Mouse (Mus musculus) heart, postnatal 0 days (tissue): ENCODE results near the gene Clcn3. TPM values are rescaled to one million over a fixed set of nuclear protein-coding genes. Genes with fewer than 3 reads are reported as not detected.

ENCODE experiments used
- ATAC-seq: fragments of 200-750 bp; cut with Nextera tagmentation; 2 replicates; pipeline ENCODE4 v1.8.0; 2017; ENCODE audit warnings: low read depth, moderate number of reproducible peaks, moderate library complexity; ENCODE audit not compliant: insufficient read depth
- DNase-seq: peaks from one replicate; pipeline ENCODE4 v3.0.0-alpha.2; 2016; ENCODE audit warnings: low spot score
- H3K27ac ChIP-seq: fragments of 300-500 bp; sonication (generic); 2 replicates; pipeline ENCODE4 v1.5.1; 2014; ENCODE audit warnings: low read depth, mild to moderate bottlenecking
- H3K27me3 ChIP-seq: fragments of 300-500 bp; sonication (generic); 2 replicates; pipeline ENCODE4 v1.6.1; 2014; ENCODE audit warnings: low read length, mixed read lengths; ENCODE audit not compliant: control insufficient read depth, insufficient read depth
- H3K36me3 ChIP-seq: fragments of 300-500 bp; sonication (generic); replicated peaks from 2 replicates; pipeline ENCODE4 v1.6.1; 2014; ENCODE audit warnings: low read length, mixed read lengths; ENCODE audit not compliant: control insufficient read depth, insufficient read depth
- H3K4me1 ChIP-seq: fragments of 300-500 bp; sonication (generic); 2 replicates; pipeline ENCODE4 v1.6.1; 2014; ENCODE audit warnings: antibody characterized with exemption; ENCODE audit not compliant: control insufficient read depth, insufficient read depth
- H3K4me2 ChIP-seq: fragments of 300-500 bp; sonication (generic); 2 replicates; pipeline ENCODE4 v1.6.1; 2014; ENCODE audit warnings: low read depth, mild to moderate bottlenecking, low read length, moderate library complexity
- H3K4me3 ChIP-seq: fragments of 300-500 bp; sonication (generic); 2 replicates; pipeline ENCODE4 v1.5.1; 2014; ENCODE audit warnings: low read depth, low read length
- H3K9ac ChIP-seq: fragments of 300-500 bp; sonication (generic); replicated peaks from 2 replicates; pipeline ENCODE4 v1.6.1; 2014; ENCODE audit warnings: low read depth, low read length, mixed read lengths
- H3K9me3 ChIP-seq: fragments of 300-500 bp; sonication (generic); replicated peaks from 2 replicates; pipeline ENCODE4 v1.6.1; 2016; ENCODE audit warnings: low read length; ENCODE audit not compliant: control insufficient read depth
- CTCF ChIP-seq: IDR thresholded peaks from 2 replicates; pipeline ENCODE4 v1.5.1; 2016; ENCODE audit warnings: antibody characterized with exemption, control low read depth, low read depth
- EP300 ChIP-seq: IDR thresholded peaks from 2 replicates; pipeline ENCODE4 v1.6.1; 2016; ENCODE audit warnings: antibody characterized with exemption, low read depth
- WGBS: fragments of 180-500 bp; shearing (Covaris S2); extraction: QIAGEN DNeasy Blood & Tissue Kit; methylation state at CpG from one replicate; pipeline ENCODE4 v1.1.7; 2014; 5-methylcytosine and 5-hydroxymethylcytosine counted together
- polyA plus RNA-seq: library from polyadenylated mRNA; unstranded; fragments of >200 nt; fragmentation: Nextera tagmentation; extraction: Ambion mirVana; gene quantifications from 2 replicates; pipeline ENCODE4 v1.2.1, GENCODE M21; 2015
- total RNA-seq: library from RNA; depleted of rRNA; stranded (reverse); fragments of >200 nt; gene quantifications from 2 replicates; pipeline ENCODE4 v1.2.3, GENCODE M21; 2014; ENCODE audit warnings: low replicate concordance

Gene Clcn3
- total and polyA plus RNA-seq, 2 experiments from 2014 or later: 17.0 to 30.3 TPM

- Histone ChIP-seq H3K4me2 (no peak overlapping the region), H3K9me3 (no peaks in the 10 kb centered on the region), H3K27me3 (no peaks in the 10 kb centered on the region), H3K4me3 (no peak overlapping the region), H3K36me3 (0 out of 2 replicates have a peak, but pooled peaks cover 4% of the 10 kb centered on the region), H3K4me1 (peaks cover 23% of the 10 kb centered on the region), H3K9ac (no peak overlapping the region), H3K27ac (no peak overlapping the region)
- TF ChIP-seq CTCF: no peak
- TF ChIP-seq EP300: no peak
- WGBS: 91% methylated on average over 4 of the region's 4 CpGs
- no peak for ATAC-seq
- no peak for DNase-seq
Observed at GRCm38 (mm10) chr8:60891757-60892156, 91.3 kb downstream of the Clcn3 start.

GRCm38 (mm10) chr8:60890520-60890874, 92.6 kb downstream of the Clcn3 start:
- DNase-seq (no peak), ATAC-seq (peak; percentile 28; the same call in 1 of the 2 replicates)
- 2% methylated on average over 20 of the region's 23 CpGs for WGBS
- H3K27ac ChIP-seq: peak overlapping the region; percentile 30; the same call in 1 of the 2 replicates
- 0 out of 2 replicates have a peak, but pooled peaks cover 4% of the 10 kb centered on the region for H3K36me3 ChIP-seq
- H3K9me3 ChIP-seq: no peaks in the 10 kb centered on the region
- no peak for TF ChIP-seq EP300
- no peak for TF ChIP-seq CTCF
- H3K4me3 ChIP-seq: peak overlapping the region; percentile 76
- no peaks in the 10 kb centered on the region for H3K27me3 ChIP-seq
- H3K9ac ChIP-seq: peak overlapping the region; percentile 70
- H3K4me2 ChIP-seq: peak overlapping the region; percentile 65
- H3K4me1 ChIP-seq: peaks cover 13% of the 10 kb centered on the region

- no peak for TF ChIP-seq CTCF
- TF ChIP-seq EP300: no peak
- H3K9ac ChIP-seq: peak within 1 kb of the TSS; percentile 70
- peak within 1 kb of the TSS; percentile 30; the same call in 1 of the 2 replicates for H3K27ac ChIP-seq
- DNase-seq (peak; percentile 97), ATAC-seq (peak; percentile 98)
- H3K4me1 ChIP-seq: peaks cover 12% of the 10 kb centered on the region
- 5% methylated on average over 39 of the region's 43 CpGs for WGBS
- 0 out of 2 replicates have a peak, but pooled peaks cover 4% of the 10 kb centered on the region for H3K36me3 ChIP-seq
- H3K4me2 ChIP-seq: peak within 1 kb of the TSS; percentile 65
- no peaks in the 10 kb centered on the region for H3K27me3 ChIP-seq
- no peaks in the 10 kb centered on the region for H3K9me3 ChIP-seq
- peak within 1 kb of the TSS; percentile 76 for H3K4me3 ChIP-seq
Observed at GRCm38 (mm10) chr8:60889843-60890519, 93.1 kb downstream of the Clcn3 start, which contains the start of gene Hpf1. Gene Hpf1, plus strand, starts transcription at chr8:60890418.

- no peak overlapping the region for H3K9ac ChIP-seq
- H3K9me3 ChIP-seq: no peaks in the 10 kb centered on the region
- no peak for ATAC-seq
- peak overlapping the region; percentile 65; the same call in 1 of the 2 replicates for H3K4me2 ChIP-seq
- no peak overlapping the region for H3K27ac ChIP-seq
- H3K27me3 ChIP-seq: no peaks in the 10 kb centered on the region
- no peak for DNase-seq
- 68% methylated on average over 11 of the region's 11 CpGs for WGBS
- 0 out of 2 replicates have a peak, but pooled peaks cover 4% of the 10 kb centered on the region for H3K36me3 ChIP-seq
- peaks cover 12% of the 10 kb centered on the region for H3K4me1 ChIP-seq
- no peak overlapping the region for H3K4me3 ChIP-seq
- no peak for TF ChIP-seq CTCF
- no peak for TF ChIP-seq EP300
Observed at GRCm38 (mm10) chr8:60889131-60889842, 93.8 kb downstream of the Clcn3 start.

GRCm38 (mm10) chr8:60886736-60887135, 96.4 kb downstream of the Clcn3 start:
- ATAC-seq (no peak), DNase-seq (no peak)
- TF ChIP-seq CTCF (no peak), EP300 (no peak)
- H3K27ac ChIP-seq: no peak overlapping the region
- H3K27me3 ChIP-seq: no peaks in the 10 kb centered on the region
- H3K4me1 ChIP-seq: peaks cover 9% of the 10 kb centered on the region
- H3K9me3 ChIP-seq: no peaks in the 10 kb centered on the region
- no peak overlapping the region for H3K4me2 ChIP-seq
- H3K4me3 ChIP-seq: no peak overlapping the region
- 69% methylated on average over 6 of the region's 6 CpGs for WGBS
- no peak overlapping the region for H3K9ac ChIP-seq
- no peaks in the 10 kb centered on the region for H3K36me3 ChIP-seq
